Mouse (Mus musculus) heart, embryonic 12.5 days (tissue): ENCODE data around the gene Tex30. TPM values are rescaled to one million over a fixed set of nuclear protein-coding genes. Genes with fewer than 3 reads are reported as not detected.
"Not testable (repeated sequence)": the region's sequence is repeated elsewhere in the genome, so short reads cannot be mapped to it uniquely, and the experiment has no call there.

ENCODE experiments used
- ATAC-seq: fragments of 200-750 bp; cut with Nextera tagmentation; 2 replicates; pipeline ENCODE4 v1.8.0; 2017; ENCODE audit warnings: moderate TSS enrichment, moderate library complexity; ENCODE audit not compliant: insufficient number of reproducible peaks, low FRiP score
- H3K27ac ChIP-seq: fragments of 300-500 bp; sonication (generic); 2 replicates; pipeline ENCODE4 v1.5.1; 2016; ENCODE audit warnings: mild to moderate bottlenecking, moderate library complexity; ENCODE audit not compliant: poor library complexity, severe bottlenecking
- H3K27me3 ChIP-seq: fragments of 300-500 bp; sonication (generic); replicated peaks from 2 replicates; pipeline ENCODE4 v1.6.1; 2016; ENCODE audit warnings: mild to moderate bottlenecking, moderate library complexity
- H3K36me3 ChIP-seq: fragments of 300-500 bp; sonication (generic); 2 replicates; pipeline ENCODE4 v1.6.1; 2016; ENCODE audit warnings: mild to moderate bottlenecking, moderate library complexity
- H3K4me1 ChIP-seq: fragments of 300-500 bp; sonication (generic); replicated peaks from 2 replicates; pipeline ENCODE4 v1.6.1; 2016; ENCODE audit warnings: mild to moderate bottlenecking
- H3K4me2 ChIP-seq: fragments of 300-500 bp; sonication (generic); 2 replicates; pipeline ENCODE4 v1.6.1; 2016; ENCODE audit warnings: mild to moderate bottlenecking, moderate library complexity
- H3K4me3 ChIP-seq: fragments of 300-500 bp; sonication (generic); 2 replicates; pipeline ENCODE4 v1.5.1; 2016; ENCODE audit warnings: mild to moderate bottlenecking
- H3K9ac ChIP-seq: fragments of 300-500 bp; sonication (generic); 2 replicates; pipeline ENCODE4 v1.6.1; 2016; ENCODE audit warnings: mild to moderate bottlenecking, moderate library complexity
- H3K9me3 ChIP-seq: fragments of 300-500 bp; sonication (generic); replicated peaks from 2 replicates; pipeline ENCODE4 v1.6.1; 2016; ENCODE audit warnings: mild to moderate bottlenecking, moderate library complexity
- WGBS: fragments of 180-500 bp; shearing (Covaris S2); methylation state at CpG from one replicate; pipeline ENCODE4 v1.1.7; 2016; 5-methylcytosine and 5-hydroxymethylcytosine counted together
- polyA plus RNA-seq: library from polyadenylated mRNA; unstranded; fragments of >200 nt; fragmentation: Nextera tagmentation; extraction: Ambion mirVana; gene quantifications from 2 replicates; pipeline ENCODE4 v1.2.1, GENCODE M21; 2016

The Tex30 gene
- polyA plus RNA-seq, 1 experiment from 2014 or later: 77.7 TPM

DNA sequence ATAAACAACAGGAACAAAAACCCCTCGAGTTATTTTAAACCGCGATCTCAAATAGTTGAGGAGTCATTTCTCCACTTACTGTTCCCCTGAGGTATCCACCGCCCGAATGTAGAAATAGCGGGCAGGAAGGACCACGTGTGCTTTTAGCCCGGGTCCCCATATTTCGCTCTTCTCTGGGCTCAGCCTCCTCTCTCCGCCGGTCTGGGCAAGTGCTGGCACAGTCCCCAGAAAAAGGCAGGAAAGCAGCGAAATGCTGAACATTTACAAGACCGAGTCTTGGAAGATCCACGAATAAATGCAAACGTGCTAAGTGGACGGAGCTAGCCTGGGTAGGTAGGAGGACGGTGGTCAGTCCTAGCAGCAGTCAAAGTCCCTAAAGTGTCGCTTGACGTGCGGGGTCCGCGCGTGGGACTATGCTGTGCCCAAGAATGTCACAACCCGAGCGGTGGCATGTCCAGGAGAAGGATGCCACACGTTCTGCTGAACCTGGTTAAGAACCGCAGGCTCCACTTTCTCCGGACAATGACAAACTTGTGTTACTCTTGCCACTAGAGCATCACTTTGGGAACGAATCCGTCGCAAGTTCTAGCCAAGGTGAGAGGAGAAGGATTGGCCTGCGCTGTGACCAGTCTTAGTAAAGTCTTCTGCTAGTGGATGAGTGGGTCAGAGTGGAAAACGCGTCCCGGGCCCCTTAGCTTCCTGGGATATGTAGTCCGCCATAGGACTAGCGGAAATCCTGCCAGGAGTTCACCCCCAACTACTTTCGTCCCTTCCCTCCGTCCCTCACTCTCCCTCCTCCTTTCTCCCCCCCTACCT, 16.2 kb upstream of the Tex30 start, which contains the start of the genes Kdelc1 and Bivm:
Gene Kdelc1, minus strand, starts transcription at position 570 of the 816 bp plus-strand sequence.
Gene Bivm, plus strand, starts transcription at position 719 of the 816 bp plus-strand sequence.
- no peaks in the 10 kb centered on the region for H3K27me3 ChIP-seq
- ATAC-seq: peak; percentile 94
- H3K4me3 ChIP-seq: peak within 1 kb of the TSS; percentile 78
- WGBS: under 1% methylated on average over 39 of the region's 39 CpGs
- peak within 1 kb of the TSS; percentile 77 for H3K4me2 ChIP-seq
- H3K9ac ChIP-seq: peak within 1 kb of the TSS; percentile 86
- no peaks in the 10 kb centered on the region for H3K9me3 ChIP-seq
- peaks cover 28% of the 10 kb centered on the region for H3K36me3 ChIP-seq
- peak within 1 kb of the TSS; percentile 98 for H3K27ac ChIP-seq
- H3K4me1 ChIP-seq: 0 out of 2 replicates have a peak, but pooled peaks cover 2% of the 10 kb centered on the region

DNA sequence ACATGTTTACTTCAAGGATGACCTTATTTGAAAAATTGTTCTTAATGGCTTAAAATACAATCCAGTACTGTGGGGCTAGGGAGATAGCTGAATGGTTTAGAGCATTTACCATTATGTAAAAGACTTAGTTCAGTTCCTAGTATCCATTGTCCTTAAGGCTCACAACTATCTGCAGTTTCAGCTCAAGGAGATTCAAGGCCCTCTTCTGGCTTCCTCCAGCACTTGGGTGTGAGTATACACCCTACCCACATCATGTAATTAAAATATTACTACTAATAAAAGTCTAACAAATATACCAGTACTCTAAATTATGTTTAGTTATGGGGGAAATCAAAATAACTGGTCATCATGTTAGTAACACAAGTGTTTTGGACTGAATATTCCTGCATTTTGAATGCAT, 15.3 kb upstream of the Tex30 start:
- Histone ChIP-seq H3K4me1 (0 out of 2 replicates have a peak, but pooled peaks cover 2% of the 10 kb centered on the region), H3K9ac (no peak overlapping the region), H3K4me2 (peak overlapping the region; percentile 58), H3K27ac (no peak overlapping the region), H3K27me3 (no peaks in the 10 kb centered on the region), H3K36me3 (peaks cover 29% of the 10 kb centered on the region), H3K9me3 (no peaks in the 10 kb centered on the region), H3K4me3 (0 out of 2 replicates have a peak overlapping the region, but pooled peaks have one; percentile 21)
- no peak for ATAC-seq

DNA sequence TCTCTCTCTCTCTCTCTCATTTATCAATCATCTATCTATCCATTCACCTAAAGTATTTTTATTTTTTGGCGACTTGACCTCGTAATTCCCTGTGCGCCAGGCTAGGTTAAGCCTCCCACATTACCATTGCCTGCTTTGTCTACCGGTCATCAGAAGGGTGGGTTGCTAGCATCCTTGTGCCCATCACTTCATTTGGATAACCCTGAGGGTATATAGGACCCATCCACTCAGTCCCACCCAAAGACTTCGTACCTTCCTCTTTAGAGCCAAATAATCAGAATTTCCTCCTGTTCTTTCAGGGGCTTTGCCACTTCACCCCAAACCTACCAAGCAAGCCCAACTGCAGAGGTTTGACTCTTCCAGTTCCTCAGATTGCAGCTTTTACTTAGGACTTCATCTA, 698 bp upstream of the Tex30 start:
- H3K36me3 ChIP-seq: peaks cover 27% of the 10 kb centered on the region
- no peaks in the 10 kb centered on the region for H3K27me3 ChIP-seq
- H3K4me2 ChIP-seq: peak overlapping the region; percentile 77
- H3K4me3 ChIP-seq: peak overlapping the region; percentile 91
- H3K27ac ChIP-seq: no peak overlapping the region
- 21% methylated on average over 5 of the region's 5 CpGs for WGBS
- peak overlapping the region; percentile 62; the same call in 1 of the 2 replicates for H3K9ac ChIP-seq
- no peak for ATAC-seq
- no peaks in the 10 kb centered on the region for H3K9me3 ChIP-seq
- H3K4me1 ChIP-seq: peaks cover 6% of the 10 kb centered on the region

DNA sequence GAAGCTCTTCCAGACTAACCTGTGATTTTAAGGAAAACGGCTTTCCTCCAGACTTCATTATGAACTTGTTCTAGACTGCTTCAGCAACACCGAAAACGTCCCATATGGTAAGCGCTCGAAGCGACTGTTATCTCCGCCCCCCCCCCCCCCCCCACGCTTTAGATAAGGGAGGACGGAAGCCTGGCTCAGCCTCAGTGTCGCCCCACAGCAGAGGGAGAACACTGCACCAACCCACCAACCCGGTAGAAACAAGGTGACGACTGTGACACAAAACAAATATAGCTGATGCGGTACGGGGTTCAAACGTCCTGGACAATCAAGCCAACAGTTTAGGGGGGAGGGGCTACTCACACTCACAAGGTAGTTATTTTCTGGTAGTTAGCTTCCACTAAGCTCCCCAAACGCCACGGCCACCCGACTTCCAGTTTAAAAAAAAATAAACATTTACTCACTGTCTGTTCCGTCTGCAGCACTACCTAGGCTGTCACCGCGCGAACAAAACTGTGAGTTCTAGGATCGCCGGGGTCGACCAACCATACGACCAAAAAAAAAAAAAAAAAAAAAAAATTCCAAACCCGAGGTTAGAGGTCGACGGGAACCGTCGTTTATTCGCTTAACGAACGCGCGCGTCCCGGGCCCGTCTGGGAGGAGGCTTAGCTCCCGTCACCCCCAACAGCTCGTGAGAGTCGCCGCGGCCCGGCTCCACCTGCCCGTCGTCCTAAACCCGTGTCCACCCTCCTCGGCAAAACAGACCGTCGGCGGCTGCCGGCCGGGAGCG, 604 bp downstream of the Tex30 start:
- H3K27ac ChIP-seq: peak overlapping the region; percentile 96
- peaks cover 6% of the 10 kb centered on the region for H3K4me1 ChIP-seq
- H3K9ac ChIP-seq: peak overlapping the region; percentile 91
- H3K4me2 ChIP-seq: peak overlapping the region; percentile 77
- H3K9me3 ChIP-seq: no peaks in the 10 kb centered on the region
- WGBS: under 1% methylated on average over 55 of the region's 55 CpGs
- ATAC-seq: peak; percentile 72
- peaks cover 32% of the 10 kb centered on the region for H3K36me3 ChIP-seq
- H3K27me3 ChIP-seq: no peaks in the 10 kb centered on the region
- peak overlapping the region; percentile 91 for H3K4me3 ChIP-seq

DNA sequence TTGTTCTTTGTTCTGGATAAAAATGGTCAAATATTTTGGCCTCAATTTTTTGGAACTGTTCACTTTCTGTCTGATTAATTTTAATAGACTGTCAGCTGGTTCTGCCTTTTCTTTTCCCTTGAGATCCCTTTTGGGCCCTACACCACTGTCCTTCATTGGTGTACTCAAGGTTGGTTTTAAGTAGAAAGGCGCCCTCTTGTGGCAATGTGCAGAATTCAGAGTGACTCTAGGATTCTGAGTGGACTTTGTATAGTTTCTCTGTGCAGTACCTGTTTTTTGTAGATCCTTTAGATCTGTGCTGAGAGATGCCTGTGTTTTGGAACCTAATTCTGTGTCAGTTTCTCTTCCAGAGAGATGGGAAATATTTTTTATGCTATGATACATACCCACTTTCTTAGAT, 37.6 kb downstream of the Tex30 start:
- H3K4me2 ChIP-seq: no peak overlapping the region
- no peak overlapping the region for H3K9ac ChIP-seq
- H3K4me1 ChIP-seq: no peaks in the 10 kb centered on the region
- H3K4me3 ChIP-seq: no peak overlapping the region
- ATAC-seq: no peak
- WGBS: 0% methylated on average over 1 of the region's 1 CpGs
- no peaks in the 10 kb centered on the region for H3K27me3 ChIP-seq
- no peak overlapping the region for H3K27ac ChIP-seq
- H3K36me3 ChIP-seq: no peaks in the 10 kb centered on the region
- H3K9me3 ChIP-seq: no peaks in the 10 kb centered on the region

DNA sequence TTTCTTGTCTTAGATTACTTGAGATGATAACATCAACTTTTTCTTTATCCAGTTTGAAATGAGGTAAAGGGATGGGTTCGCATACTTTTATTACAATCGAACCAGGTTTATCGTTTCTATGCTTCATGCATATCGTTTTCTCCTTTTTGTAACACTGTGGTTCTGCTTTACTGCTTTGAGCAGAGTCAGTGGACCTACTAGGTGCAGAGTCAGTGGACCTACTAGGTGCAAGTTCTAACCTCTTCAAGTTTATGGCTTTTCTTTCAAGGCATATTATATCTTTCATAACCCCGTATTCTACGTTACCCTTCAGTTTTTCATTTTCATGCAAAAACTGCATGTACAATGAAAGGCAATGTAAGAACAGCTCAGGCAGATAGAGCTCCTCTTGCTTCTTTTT, 38.8 kb downstream of the Tex30 start:
- 95% methylated on average over 6 of the region's 6 CpGs for WGBS
- Histone ChIP-seq H3K4me2 (no peak overlapping the region), H3K27ac (no peak overlapping the region), H3K4me1 (no peaks in the 10 kb centered on the region), H3K9me3 (no peaks in the 10 kb centered on the region), H3K4me3 (no peak overlapping the region), H3K36me3 (no peaks in the 10 kb centered on the region), H3K27me3 (no peaks in the 10 kb centered on the region), H3K9ac (no peak overlapping the region)
- ATAC-seq: no peak

DNA sequence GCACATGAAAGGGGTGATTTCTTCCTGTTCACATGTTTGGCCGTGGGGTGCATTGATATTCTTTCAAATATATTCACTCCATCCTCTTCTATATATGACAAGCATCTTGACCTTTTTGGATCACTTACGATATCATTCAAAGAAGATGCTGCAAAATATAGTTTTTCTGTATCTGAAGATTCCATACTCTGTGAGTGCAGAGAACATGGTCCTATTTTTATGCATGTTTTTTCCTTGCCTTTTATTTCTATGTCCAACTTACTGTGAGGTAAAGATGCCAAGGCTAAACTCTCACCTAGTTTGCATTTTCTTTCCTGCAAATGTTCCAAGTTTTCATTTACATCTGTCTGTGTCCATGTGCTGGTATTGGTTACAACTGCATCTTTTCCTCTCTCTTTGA, 40.4 kb downstream of the Tex30 start, which contains the start of gene Gm8251:
Gene Gm8251, minus strand, starts transcription at position 101 of the 400 bp plus-strand sequence.
- no peaks in the 10 kb centered on the region for H3K27me3 ChIP-seq
- no peaks in the 10 kb centered on the region for H3K36me3 ChIP-seq
- H3K4me1 ChIP-seq: no peaks in the 10 kb centered on the region
- ATAC-seq: no peak
- H3K27ac ChIP-seq: no peak within 1 kb of the TSS
- H3K9ac ChIP-seq: no peak within 1 kb of the TSS
- no peak within 1 kb of the TSS for H3K4me3 ChIP-seq
- WGBS: 79% methylated on average over 2 of the region's 2 CpGs
- H3K9me3 ChIP-seq: no peaks in the 10 kb centered on the region
- H3K4me2 ChIP-seq: no peak within 1 kb of the TSS

DNA sequence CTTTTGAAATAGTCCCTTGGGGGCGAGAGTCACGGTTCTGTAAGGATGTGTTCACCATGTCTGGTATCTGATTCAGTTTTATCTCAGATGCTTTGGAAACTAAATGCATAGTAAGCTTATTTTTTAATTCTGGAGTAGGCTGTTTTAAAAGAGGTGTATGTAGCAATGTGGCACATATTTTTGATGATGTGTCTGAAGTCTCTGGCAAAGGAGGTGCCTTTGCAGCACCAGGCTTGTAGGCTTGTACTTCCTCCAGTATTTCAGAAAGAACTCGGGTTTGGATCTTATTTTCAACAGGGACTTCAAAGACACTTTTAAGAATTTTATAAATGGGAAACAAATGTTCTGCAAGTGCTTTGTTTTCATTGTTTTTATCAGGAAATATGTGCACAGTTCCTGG, 44.4 kb downstream of the Tex30 start:
- no peak overlapping the region for H3K4me2 ChIP-seq
- no peaks in the 10 kb centered on the region for H3K9me3 ChIP-seq
- no peaks in the 10 kb centered on the region for H3K36me3 ChIP-seq
- H3K27me3 ChIP-seq: no peaks in the 10 kb centered on the region
- H3K4me1 ChIP-seq: no peaks in the 10 kb centered on the region
- WGBS: 73% methylated on average over 3 of the region's 3 CpGs
- no peak overlapping the region for H3K4me3 ChIP-seq
- no peak overlapping the region for H3K9ac ChIP-seq
- no peak overlapping the region for H3K27ac ChIP-seq
- no peak for ATAC-seq

DNA sequence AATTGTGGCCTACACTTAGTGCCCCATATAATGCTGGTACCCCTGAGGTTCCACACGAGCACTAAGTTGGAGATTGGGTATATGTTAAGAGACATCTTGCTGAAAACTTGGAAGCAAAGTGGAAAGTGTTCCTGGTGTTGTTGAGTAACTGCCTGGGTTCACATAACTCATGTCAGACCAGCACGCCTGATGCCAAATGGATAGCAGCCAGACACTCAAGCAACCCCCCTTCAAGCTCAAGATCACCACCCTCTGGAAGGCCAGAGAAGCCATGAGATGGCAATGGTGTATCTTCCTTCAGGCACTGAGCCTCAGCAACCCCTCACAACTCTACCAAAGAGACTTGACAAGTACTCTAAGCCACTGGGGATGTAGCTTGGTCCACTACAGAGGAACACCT, 55.7 kb downstream of the Tex30 start:
- 74% methylated on average over 2 of the region's 2 CpGs for WGBS
- no peak for ATAC-seq

DNA sequence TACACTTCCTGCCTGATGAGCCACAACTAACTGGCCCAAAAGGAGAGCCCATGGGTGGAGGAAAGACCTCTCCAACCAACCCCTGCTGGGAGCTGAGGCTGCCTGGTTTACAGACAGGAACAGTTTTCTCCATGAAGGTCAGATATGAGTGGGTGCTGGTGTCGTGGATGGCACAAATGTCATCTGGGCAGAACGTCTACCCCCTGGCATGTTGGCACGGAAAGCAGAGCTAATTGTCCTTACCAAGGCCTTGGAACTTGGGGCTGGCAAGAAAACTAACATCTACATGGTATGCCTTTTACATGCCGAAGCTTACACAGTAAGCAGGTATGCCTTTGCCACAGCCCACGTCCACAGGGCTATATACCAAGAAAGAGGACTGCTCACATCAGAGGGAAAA, 56.6 kb downstream of the Tex30 start:
- not testable (repeated sequence) for H3K4me2 ChIP-seq, H3K27ac ChIP-seq, H3K4me1 ChIP-seq, H3K27me3 ChIP-seq, ATAC-seq, H3K4me3 ChIP-seq, H3K36me3 ChIP-seq, H3K9ac ChIP-seq, H3K9me3 ChIP-seq
- 67% methylated on average over 5 of the region's 5 CpGs for WGBS

More for the DNA sequence above, 55.7 kb downstream of the Tex30 start:
- H3K4me2 ChIP-seq: no peak overlapping the region
- H3K4me3 ChIP-seq: no peak overlapping the region
- H3K9ac ChIP-seq: no peak overlapping the region
- H3K27ac ChIP-seq: no peak overlapping the region
- no peaks in the 10 kb centered on the region for H3K36me3 ChIP-seq
- H3K4me1 ChIP-seq: no peaks in the 10 kb centered on the region
- no peaks in the 10 kb centered on the region for H3K27me3 ChIP-seq
- H3K9me3 ChIP-seq: no peaks in the 10 kb centered on the region

DNA sequence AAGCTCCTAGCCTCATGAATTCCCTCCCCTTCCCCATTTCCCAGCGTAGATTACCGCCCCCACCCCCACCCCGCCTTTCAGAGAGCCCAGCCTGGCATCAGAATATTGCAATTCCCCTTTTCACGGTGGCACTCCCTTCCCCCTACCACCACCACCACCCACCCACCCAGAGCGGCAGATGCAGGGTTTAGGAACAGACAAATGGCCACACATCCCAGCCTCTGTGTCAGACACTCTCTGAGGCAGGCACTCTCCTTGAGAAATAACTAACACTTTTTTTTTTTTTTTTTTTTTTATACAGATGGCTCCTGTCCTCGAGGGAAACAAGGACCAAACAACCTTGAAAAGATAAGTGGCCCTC, 59.7 kb downstream of the Tex30 start:
- WGBS: 3% methylated on average over 6 of the region's 6 CpGs
- Histone ChIP-seq H3K36me3 (no peaks in the 10 kb centered on the region), H3K9ac (peak overlapping the region; percentile 65), H3K27ac (no peak overlapping the region), H3K4me1 (no peaks in the 10 kb centered on the region), H3K4me2 (peak overlapping the region; percentile 75), H3K27me3 (no peaks in the 10 kb centered on the region), H3K9me3 (no peaks in the 10 kb centered on the region), H3K4me3 (peak overlapping the region; percentile 57)
- no peak for ATAC-seq
